Mouse (Mus musculus) lung, adult 2 months (tissue): ENCODE measurements around the gene Pla2g4b.

Source experiments
- CTCF ChIP-seq: fragments of 200-500 bp; IDR thresholded peaks from 2 replicates; pipeline ENCODE4 v1.5.1; 2011; ENCODE audit warnings: mild to moderate bottlenecking, low read length, control low read depth; ENCODE audit not compliant: insufficient read depth
- POLR2A ChIP-seq: fragments of 200-500 bp; IDR thresholded peaks from 2 replicates; pipeline ENCODE4 v1.6.1; 2011; ENCODE audit warnings: low read depth, mild to moderate bottlenecking, control low read depth, low read length, borderline replicate concordance; ENCODE audit errors: extremely low read depth

- TF ChIP-seq CTCF = no peak
- TF ChIP-seq POLR2A = no peak
Observed at GRCm38 (mm10) chr2:120086038-120086437, 52.8 kb downstream of the Pla2g4b start.
